Mouse (Mus musculus) adrenal gland, adult 18-20 months (tissue): ENCODE measurements around the gene Gm10490. TPM values are rescaled to one million over a fixed set of nuclear protein-coding genes. Genes with fewer than 3 reads are reported as not detected.
A peak's percentile ranks its signal among the peaks of the same experiment; 100 is the strongest.

Source experiments
- DNase-seq, 2 experiments: peaks; one replicate each; pipeline ENCODE4 v3.0.0; 2021 to 2022; ENCODE audit warnings: low spot score in 2 of 2
- total RNA-seq, 2 experiments: library from RNA; stranded (reverse); gene quantifications; 1 replicate in 1 of 2; 2 replicates in 1 of 2; pipeline ENCODE4 v1.2.3; 2021

Gm10490 gene
- total RNA-seq, 2 experiments from 2014 or later = not detected

GRCm38 (mm10) chrX:7926266-7926665, 16.9 kb downstream of the Gm10490 start:
- DNase-seq = no peak

GRCm38 (mm10) chrX:7927116-7927515, 17.8 kb downstream of the Gm10490 start:
- no peak for DNase-seq

DNA sequence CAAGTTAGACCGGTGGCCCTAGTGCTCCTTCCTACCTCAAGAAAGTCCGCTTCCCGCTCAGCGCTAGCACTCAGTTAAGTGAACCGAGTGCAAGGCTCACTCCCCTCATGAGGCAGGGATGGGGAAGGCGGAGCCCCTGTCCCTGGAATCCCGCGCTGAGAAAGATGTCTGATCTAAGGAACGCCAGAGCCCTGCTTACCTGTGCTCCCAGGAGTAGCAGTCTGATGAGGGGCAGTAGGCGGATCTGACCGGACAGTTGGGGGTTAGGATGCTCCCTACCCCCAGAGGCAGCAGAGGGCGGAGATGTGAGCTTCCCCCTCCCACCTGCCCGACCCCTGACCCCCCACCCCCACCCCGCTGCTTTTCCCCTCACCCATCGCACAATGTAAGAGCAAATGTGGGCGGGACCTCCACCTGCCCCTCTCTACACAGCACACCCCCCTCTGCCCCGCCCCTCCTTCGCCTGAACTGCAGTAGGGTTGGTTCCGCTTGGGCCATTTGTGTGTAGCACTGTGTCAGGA, 19.0 kb downstream of the Gm10490 start, which contains the start of gene Eras:
TSS of gene Eras (minus strand) at position 338 of the 521 bp plus-strand sequence.
- no peak for DNase-seq

GRCm38 (mm10) chrX:7936874-7937273, 27.5 kb downstream of the Gm10490 start:
- no peak for DNase-seq

- no peak for DNase-seq
Observed at GRCm38 (mm10) chrX:7937667-7938066, 28.3 kb downstream of the Gm10490 start.

DNA sequence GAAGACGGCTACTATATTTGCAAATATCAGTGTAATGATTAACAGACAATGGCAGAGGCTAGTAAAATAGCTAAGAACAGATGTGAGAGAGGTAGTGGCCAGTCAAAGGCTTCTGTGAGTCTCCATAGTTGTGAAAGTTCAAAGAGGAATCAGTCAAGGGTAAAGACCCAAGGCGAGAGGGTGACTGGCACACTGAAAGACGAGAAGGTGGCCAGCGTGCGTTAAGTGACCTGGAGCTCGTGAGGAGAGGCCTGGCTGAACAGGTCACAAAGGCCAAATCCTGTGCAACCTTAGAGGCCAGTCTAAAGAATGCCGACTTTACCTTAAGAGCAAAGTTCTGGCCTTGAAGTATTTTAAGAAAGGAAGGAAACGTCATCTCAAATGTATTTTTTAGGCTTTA, 36.3 kb downstream of the Gm10490 start:
- DNase-seq = no peak

- DNase-seq = no peak
Observed at GRCm38 (mm10) chrX:7947108-7947899, 38.0 kb downstream of the Gm10490 start, which contains the start of gene Hdac6. TSS of gene Hdac6 (minus strand) at chrX:7947889.

DNA sequence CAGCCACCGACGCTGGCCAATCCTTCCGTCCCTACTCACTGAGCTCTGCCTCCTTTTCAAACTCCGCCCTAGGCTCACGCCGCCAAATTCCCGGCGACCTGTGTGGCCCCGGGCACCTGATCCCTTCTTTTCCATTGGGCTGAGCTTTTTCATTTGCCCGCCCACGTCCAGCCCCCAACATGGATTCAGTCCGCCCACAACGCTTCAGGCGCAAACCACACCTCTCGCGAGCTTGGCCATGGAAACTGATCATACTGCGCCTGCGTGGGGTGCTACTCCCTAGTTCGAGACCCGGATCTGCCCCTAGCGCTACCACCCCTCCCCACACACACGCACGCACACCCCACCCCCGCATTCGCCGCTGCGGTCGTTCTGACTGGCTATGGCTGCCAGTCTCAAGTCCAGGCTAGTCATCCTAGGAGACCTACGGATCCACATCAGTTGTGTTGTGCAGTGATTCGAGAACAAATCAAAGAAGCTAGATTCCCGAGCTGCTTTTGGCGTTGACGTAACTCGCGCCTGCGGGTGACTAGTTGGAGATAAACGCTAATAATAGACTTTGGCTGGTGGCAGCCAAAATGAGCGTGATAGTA, 38.7 kb downstream of the Gm10490 start:
- DNase-seq = peak; percentile 73

DNA sequence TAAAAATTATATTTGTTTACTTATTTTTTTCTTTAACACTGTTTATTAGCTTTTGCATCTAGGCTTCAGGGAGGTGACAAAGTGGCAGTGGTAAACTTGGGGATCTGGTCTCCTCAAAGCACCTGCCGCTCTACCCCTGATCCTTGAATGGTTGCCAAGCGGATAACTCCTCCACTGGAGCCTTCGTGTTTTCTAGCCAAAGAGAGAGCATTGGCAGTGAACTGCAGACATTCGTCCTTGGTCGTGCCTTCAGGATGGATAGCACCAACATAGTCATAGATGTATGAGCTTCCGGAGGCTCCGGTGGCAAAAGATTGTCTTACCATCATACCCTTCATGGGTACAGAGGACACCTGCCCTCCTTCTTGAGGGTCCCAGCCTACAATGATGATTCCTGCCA, 40.7 kb downstream of the Gm10490 start:
- DNase-seq = no peak

DNA sequence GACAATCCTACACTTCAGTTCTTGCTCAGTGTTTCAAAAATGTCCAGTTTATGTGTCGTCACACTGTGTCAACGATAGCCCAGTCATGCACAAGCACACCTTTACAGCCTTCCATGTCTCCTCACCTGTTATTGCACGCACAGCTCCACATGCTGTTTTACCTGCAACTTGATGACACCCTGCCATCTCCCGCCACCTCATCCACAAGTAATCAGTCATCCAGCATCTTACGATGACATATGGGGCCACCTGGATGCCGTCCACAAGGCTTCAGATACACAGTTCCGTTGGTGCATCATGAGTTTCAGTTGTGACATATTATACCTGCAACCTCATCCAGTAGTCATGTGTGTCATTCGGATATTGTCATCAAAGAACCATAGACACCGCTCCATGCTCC, 49.5 kb downstream of the Gm10490 start:
- no peak for DNase-seq

Other genes starting within 250 kb of the Gm10490 start
- 10 to 100 TPM; 54.4 to 68.4 TPM for gene Plp2, start 238.2 kb upstream of the Gm10490 start, total RNA-seq
- under 1 TPM; 0.46 to 0.64 TPM for gene Magix, start 228.3 kb upstream of the Gm10490 start, total RNA-seq
- gene Gpkow, start 212.4 kb upstream of the Gm10490 start, total RNA-seq = 10 to 100 TPM; 48.0 to 59.9 TPM
- gene Wdr45, start 195.2 kb upstream of the Gm10490 start, total RNA-seq = 10 to 100 TPM; 45.4 to 62.8 TPM
- under 1 TPM in 1 of 2 experiments, not detected in 1; 0.58 TPM for gene Gm45208, start 187.3 kb upstream of the Gm10490 start, total RNA-seq
- 10 to 100 TPM; 12.1 to 16.3 TPM for gene Praf2, start 181.1 kb upstream of the Gm10490 start, total RNA-seq
- 1 to 10 TPM; 2.0 to 2.6 TPM for gene Ccdc120, start 158.6 kb upstream of the Gm10490 start, total RNA-seq
- gene Tfe3, start 147.0 kb upstream of the Gm10490 start, total RNA-seq = 10 to 100 TPM; 41.9 to 56.9 TPM
- gene Gripap1, start 119.8 kb upstream of the Gm10490 start, total RNA-seq = 10 to 100 TPM; 52.4 to 54.4 TPM
- gene Kcnd1, start 87.3 kb upstream of the Gm10490 start, total RNA-seq = under 1 TPM; 0.54 to 0.76 TPM
- gene Otud5, start 68.2 kb upstream of the Gm10490 start, total RNA-seq = 10 to 100 TPM; 57.4 to 63.1 TPM
- gene Pim2, start 31.3 kb upstream of the Gm10490 start, total RNA-seq = 10 to 100 TPM in 1 of 2 experiments, 1 to 10 TPM in 1; 8.1 to 13.4 TPM
- 10 to 100 TPM; 38.9 to 50.3 TPM for gene Slc35a2, start 25.5 kb upstream of the Gm10490 start, total RNA-seq
- gene Pqbp1, start 10.3 kb upstream of the Gm10490 start, total RNA-seq = 100 to 1,000 TPM in 1 of 2 experiments, 10 to 100 TPM in 1; 97.4 to 121 TPM
- 100 to 1,000 TPM in 1 of 2 experiments, 10 to 100 TPM in 1; 85.0 to 107 TPM for gene Timm17b, start 10.2 kb upstream of the Gm10490 start, total RNA-seq
- not detected for gene Gm10491, start 1.7 kb upstream of the Gm10490 start, total RNA-seq
- 10 to 100 TPM; 48.9 to 64.9 TPM for gene Pcsk1n, start 10.3 kb downstream of the Gm10490 start, total RNA-seq
- gene Eras, start 19.1 kb downstream of the Gm10490 start, total RNA-seq = not detected
- gene Hdac6, start 38.3 kb downstream of the Gm10490 start, total RNA-seq = 10 to 100 TPM; 14.4 to 15.0 TPM
- gene Gata1, start 68.5 kb downstream of the Gm10490 start, total RNA-seq = not detected
- not detected for gene Glod5, start 109.0 kb downstream of the Gm10490 start, total RNA-seq
- 10 to 100 TPM in 1 of 2 experiments, 1 to 10 TPM in 1; 8.6 to 11.1 TPM for gene Suv39h1, start 165.2 kb downstream of the Gm10490 start, total RNA-seq
- 1 to 10 TPM; 1.7 to 3.1 TPM for gene Was, start 181.0 kb downstream of the Gm10490 start, total RNA-seq
- 10 to 100 TPM; 58.0 to 61.7 TPM for gene Wdr13, start 223.3 kb downstream of the Gm10490 start, total RNA-seq
- gene Rbm3, start 236.3 kb downstream of the Gm10490 start, total RNA-seq = 100 to 1,000 TPM; 107 to 140 TPM